Comparison of ENCODE assay signal across 8 mouse cellular contexts in the genomic region with DNA sequence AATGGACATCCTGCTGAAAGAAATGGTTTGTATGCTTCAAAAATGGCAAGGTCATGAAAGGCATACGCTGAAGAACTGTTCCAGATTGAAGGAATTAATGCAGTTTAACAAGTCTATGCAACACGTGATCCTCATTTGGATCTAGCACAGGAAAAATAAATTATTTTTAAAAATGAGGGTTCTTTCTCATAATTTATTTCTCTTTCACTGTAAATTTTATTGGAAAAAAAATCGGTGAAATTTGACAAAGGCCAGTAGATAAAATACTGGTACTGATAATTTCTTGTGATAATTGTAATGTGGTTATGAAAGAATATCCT. TPM values are rescaled to one million over a fixed set of nuclear protein-coding genes. Genes with fewer than 3 reads are reported as not detected.
DNase-seq lines count a peak whose midpoint lies in the region; ATAC-seq and TF ChIP-seq lines count a peak whose summit lies in the region.

No protein-coding gene starts in this region.

- H3K9me3 ChIP-seq in kidney, embryonic 15.5 days (replicated peaks): no peaks in the 10 kb centered on the region
- H3K9me3 ChIP-seq in embryonic facial prominence, embryonic 12.5 days: no peaks in the 10 kb centered on the region
- no peaks in the 10 kb centered on the region for H3K9me3 ChIP-seq in intestine, embryonic 15.5 days
- no peaks in the 10 kb centered on the region for H3K9me3 ChIP-seq in midbrain, postnatal 0 days (ENCODE audit: low read length)

- no peaks in the 10 kb centered on the region for H3K27me3 ChIP-seq in kidney, embryonic 15.5 days
- no peaks in the 10 kb centered on the region for H3K27me3 ChIP-seq in kidney, adult 2 months (replicated peaks; ENCODE audit: control insufficient read depth, insufficient read depth, low read length)
- no peaks in the 10 kb centered on the region for H3K27me3 ChIP-seq in embryonic facial prominence, embryonic 12.5 days
- no peaks in the 10 kb centered on the region for H3K27me3 ChIP-seq in intestine, embryonic 15.5 days (replicated peaks)
- no peaks in the 10 kb centered on the region for H3K27me3 ChIP-seq in midbrain, postnatal 0 days (ENCODE audit: insufficient read depth, low read length)

- no peak for TF ChIP-seq POLR2A in kidney, adult 2 months (IDR thresholded peaks at IDR 0.05; ENCODE audit: low read depth, low read length)

- peak overlapping the region; percentile 96; the same call in 1 of the 2 replicates for H3K27ac ChIP-seq in kidney, embryonic 15.5 days
- H3K27ac ChIP-seq in kidney, adult 2 months (ENCODE audit: insufficient read depth, low read depth, low read length): no peak overlapping the region
- H3K27ac ChIP-seq in embryonic facial prominence, embryonic 12.5 days: no peak overlapping the region
- H3K27ac ChIP-seq in intestine, embryonic 15.5 days: no peak overlapping the region
- H3K27ac ChIP-seq in midbrain, postnatal 0 days (ENCODE audit: low read depth, low read length): no peak overlapping the region

- no peak for DNase-seq in kidney, adult 2 months
- no peak for DNase-seq in midbrain, postnatal 0 days (ENCODE audit: low spot score)
- no peak for DNase-seq in thymus, postnatal 25 days
- no peak for DNase-seq in embryo, embryonic 11 days

- peak overlapping the region; percentile 61 for H3K4me3 ChIP-seq in kidney, embryonic 15.5 days (replicated peaks)
- no peak overlapping the region for H3K4me3 ChIP-seq in kidney, adult 2 months (ENCODE audit: insufficient read depth, low read depth, low read length)
- peak overlapping the region; percentile 55 for H3K4me3 ChIP-seq in embryonic facial prominence, embryonic 12.5 days
- H3K4me3 ChIP-seq in intestine, embryonic 15.5 days (replicated peaks): peak overlapping the region; percentile 54; the same call in 1 of the 2 replicates
- peak overlapping the region; percentile 55 for H3K4me3 ChIP-seq in midbrain, postnatal 0 days (ENCODE audit: low read depth, low read length)

- no peak for TF ChIP-seq CTCF in kidney, adult 2 months (conservative IDR thresholded peaks at IDR 0.05; ENCODE audit: insufficient read depth, insufficient read length, low read depth, low read length)
- no peak for TF ChIP-seq CTCF in midbrain, postnatal 0 days (IDR thresholded peaks at IDR 0.05)

- H3K4me2 ChIP-seq in kidney, embryonic 15.5 days: peak overlapping the region; percentile 47
- peak overlapping the region; percentile 40 for H3K4me2 ChIP-seq in embryonic facial prominence, embryonic 12.5 days (replicated peaks)
- H3K4me2 ChIP-seq in intestine, embryonic 15.5 days (replicated peaks): 0 out of 2 replicates have a peak overlapping the region, but pooled peaks have one; percentile 14
- peak overlapping the region; percentile 41 for H3K4me2 ChIP-seq in midbrain, postnatal 0 days (ENCODE audit: low read depth, low read length, poor library complexity, severe bottlenecking)

- WGBS in kidney, embryonic 15.5 days: 27% methylated on average over 3 of the region's 3 CpGs
- 12% methylated on average over 3 of the region's 3 CpGs for WGBS in kidney, adult 2 months
- 34% methylated on average over 3 of the region's 3 CpGs for WGBS in embryonic facial prominence, embryonic 12.5 days
- 31% methylated on average over 3 of the region's 3 CpGs for whole genome bisulfite sequencing in intestine, embryonic 15.5 days
- 34% methylated on average over 3 of the region's 3 CpGs for WGBS in midbrain, postnatal 0 days

- H3K9ac ChIP-seq in kidney, embryonic 15.5 days: no peak overlapping the region
- no peak overlapping the region for H3K9ac ChIP-seq in embryonic facial prominence, embryonic 12.5 days
- H3K9ac ChIP-seq in intestine, embryonic 15.5 days: no peak overlapping the region
- no peak overlapping the region for H3K9ac ChIP-seq in midbrain, postnatal 0 days (replicated peaks; ENCODE audit: low read length, poor library complexity, severe bottlenecking)

- no peak for ATAC-seq in kidney, embryonic 15.5 days (replicated peaks; ENCODE audit: low FRiP score)
- ATAC-seq in embryonic facial prominence, embryonic 12.5 days (ENCODE audit: insufficient number of reproducible peaks, insufficient read depth, low FRiP score, low TSS enrichment): no peak
- no peak for ATAC-seq in intestine, embryonic 15.5 days
- ATAC-seq in midbrain, postnatal 0 days (ENCODE audit: low FRiP score): no peak
- no peak for ATAC-seq in CD4-positive, CD25-positive, alpha-beta regulatory T cell, adult 4 months

- H3K4me1 ChIP-seq in kidney, embryonic 15.5 days: no peaks in the 10 kb centered on the region
- no peaks in the 10 kb centered on the region for H3K4me1 ChIP-seq in kidney, adult 2 months (ENCODE audit: control insufficient read depth, insufficient read depth, low read length)
- H3K4me1 ChIP-seq in embryonic facial prominence, embryonic 12.5 days: no peaks in the 10 kb centered on the region
- H3K4me1 ChIP-seq in intestine, embryonic 15.5 days (replicated peaks): no peaks in the 10 kb centered on the region
- no peaks in the 10 kb centered on the region for H3K4me1 ChIP-seq in midbrain, postnatal 0 days (ENCODE audit: insufficient read depth, low read length)

- no peaks in the 10 kb centered on the region for H3K36me3 ChIP-seq in kidney, embryonic 15.5 days
- no peaks in the 10 kb centered on the region for H3K36me3 ChIP-seq in kidney, adult 2 months (ENCODE audit: control insufficient read depth, insufficient read depth, low read length)
- no peaks in the 10 kb centered on the region for H3K36me3 ChIP-seq in embryonic facial prominence, embryonic 12.5 days
- H3K36me3 ChIP-seq in intestine, embryonic 15.5 days: no peaks in the 10 kb centered on the region
- H3K36me3 ChIP-seq in midbrain, postnatal 0 days (ENCODE audit: insufficient read depth, low read length): no peaks in the 10 kb centered on the region

RNA-seq across cellular contexts. Expression of gene Usp11, which starts 1.3 kb away (rescaled TPM):
- 43.9 and 47.8 TPM in 2 replicates for polyA plus RNA-seq in kidney, embryonic 15.5 days (2015; fragmentation: Nextera tagmentation; extraction: Ambion mirVana)
- polyA plus RNA-seq in kidney, adult 2 months (2012; rRNA removed): 7.3 and 8.3 TPM in 2 replicates
- polyA plus RNA-seq in embryonic facial prominence, embryonic 12.5 days (2016; fragmentation: Nextera tagmentation; extraction: Ambion mirVana): 68.4 and 68.6 TPM in 2 replicates
- 27.9 and 28.4 TPM in 2 replicates for polyA plus RNA-seq in intestine, embryonic 15.5 days (2015; fragmentation: Nextera tagmentation; extraction: Ambion mirVana)
- total RNA-seq in midbrain, postnatal 0 days (2014; rRNA removed): 95.1 and 95.4 TPM in 2 replicates
- 76.2 and 77.0 TPM in 2 replicates for polyA plus RNA-seq in midbrain, postnatal 0 days (2015; fragmentation: Nextera tagmentation; extraction: Ambion mirVana)
- polyA plus RNA-seq in CD4-positive, CD25-positive, alpha-beta regulatory T cell, adult 4 months (2017; shearing (Covaris generic)): 10 to 100 TPM; 17.7 to 21.0 TPM

RNA-seq across cellular contexts. Expression of gene Cdk16, which starts 17.3 kb away (rescaled TPM):
- 102 and 113 TPM in 2 replicates for polyA plus RNA-seq in kidney, embryonic 15.5 days (2015; fragmentation: Nextera tagmentation; extraction: Ambion mirVana)
- polyA plus RNA-seq in kidney, adult 2 months (2012; rRNA removed): 148 and 163 TPM in 2 replicates
- polyA plus RNA-seq in embryonic facial prominence, embryonic 12.5 days (2016; fragmentation: Nextera tagmentation; extraction: Ambion mirVana): 139 and 145 TPM in 2 replicates
- polyA plus RNA-seq in intestine, embryonic 15.5 days (2015; fragmentation: Nextera tagmentation; extraction: Ambion mirVana): 102 and 104 TPM in 2 replicates
- 217 and 218 TPM in 2 replicates for total RNA-seq in midbrain, postnatal 0 days (2014; rRNA removed)
- polyA plus RNA-seq in midbrain, postnatal 0 days (2015; fragmentation: Nextera tagmentation; extraction: Ambion mirVana): 171 and 173 TPM in 2 replicates
- polyA plus RNA-seq in CD4-positive, CD25-positive, alpha-beta regulatory T cell, adult 4 months (2017; shearing (Covaris generic)): 10 to 100 TPM; 10.3 to 11.1 TPM

RNA-seq across cellular contexts. Expression of gene Uba1, which starts 46.9 kb away (rescaled TPM):
- 201 and 214 TPM in 2 replicates for polyA plus RNA-seq in kidney, embryonic 15.5 days (2015; fragmentation: Nextera tagmentation; extraction: Ambion mirVana)
- polyA plus RNA-seq in kidney, adult 2 months (2012; rRNA removed): 208 and 235 TPM in 2 replicates
- polyA plus RNA-seq in embryonic facial prominence, embryonic 12.5 days (2016; fragmentation: Nextera tagmentation; extraction: Ambion mirVana): 249 and 252 TPM in 2 replicates
- 176 and 185 TPM in 2 replicates for polyA plus RNA-seq in intestine, embryonic 15.5 days (2015; fragmentation: Nextera tagmentation; extraction: Ambion mirVana)
- 594 and 646 TPM in 2 replicates for total RNA-seq in midbrain, postnatal 0 days (2014; rRNA removed)
- 263 and 265 TPM in 2 replicates for polyA plus RNA-seq in midbrain, postnatal 0 days (2015; fragmentation: Nextera tagmentation; extraction: Ambion mirVana)
- polyA plus RNA-seq in CD4-positive, CD25-positive, alpha-beta regulatory T cell, adult 4 months (2017; shearing (Covaris generic)): 100 to 1,000 TPM; 112 to 149 TPM
